34 mouse cellular contexts compared by ENCODE assay signal in genomic region chr1:135443506-135443905, GRCm38 (mm10).
"Had no signal": no experiment of that assay in that cellular context is flagged by ENCODE, and none has a peak within 500 bp of the region (broad histone marks: within the 10 kb centered on the region; RNA-seq: fewer than 3 reads in every experiment).

No protein-coding gene starts in this region.

- DNase-seq: heart, postnatal 14 days; heart, postnatal 36 days; heart, postnatal 4 days; kidney, adult 11 months; kidney, adult 18-20 months; kidney, adult 2 months; kidney, adult 8-10 months; kidney, adult 9 months; kidney, postnatal 10 days; kidney, postnatal 14 days; kidney, postnatal 25 days; kidney, postnatal 36 days; kidney, postnatal 4 days; layer of hippocampus, adult 9-11 months; layer of hippocampus, postnatal 36 days had no signal

- H3K4me1 ChIP-seq: heart, embryonic 10.5 days; heart, embryonic 13.5 days; heart, embryonic 15.5 days; hindbrain, embryonic 12.5 days; hindbrain, embryonic 13.5 days; hindbrain, embryonic 15.5 days; intestine, embryonic 15.5 days; kidney, embryonic 15.5 days had no signal

- H3K9ac ChIP-seq: heart, embryonic 13.5 days; heart, embryonic 15.5 days; hindbrain, embryonic 12.5 days; hindbrain, embryonic 13.5 days; hindbrain, embryonic 14.5 days; hindbrain, embryonic 15.5 days; intestine, embryonic 15.5 days; kidney, embryonic 15.5 days had no signal

- H3K4me3 ChIP-seq: heart, embryonic 10.5 days; heart, embryonic 13.5 days; heart, embryonic 15.5 days; hindbrain, embryonic 10.5 days; hindbrain, embryonic 12.5 days; hindbrain, embryonic 13.5 days; hindbrain, embryonic 15.5 days; intestine, embryonic 15.5 days; kidney, embryonic 15.5 days; layer of hippocampus, adult 2 months; left cerebral cortex, adult 2 months had no signal

- H3K27me3 ChIP-seq: heart, embryonic 13.5 days; heart, embryonic 15.5 days; hindbrain, embryonic 12.5 days; hindbrain, embryonic 13.5 days; hindbrain, embryonic 15.5 days; intestine, embryonic 15.5 days; kidney, embryonic 15.5 days had no signal

- H3K27ac ChIP-seq: heart, embryonic 10.5 days; heart, embryonic 13.5 days; heart, embryonic 15.5 days; hindbrain, embryonic 10.5 days; hindbrain, embryonic 12.5 days; hindbrain, embryonic 13.5 days; hindbrain, embryonic 14.5 days; hindbrain, embryonic 15.5 days; hindbrain, postnatal 0 days; intestine, embryonic 15.5 days; kidney, embryonic 15.5 days; kidney, postnatal 0 days; layer of hippocampus, adult 2 months; left cerebral cortex, adult 2 months had no signal

- H3K9me3 ChIP-seq: heart, embryonic 10.5 days; heart, embryonic 13.5 days; heart, embryonic 15.5 days; hindbrain, embryonic 10.5 days; hindbrain, embryonic 12.5 days; hindbrain, embryonic 13.5 days; hindbrain, embryonic 15.5 days; intestine, embryonic 15.5 days; kidney, embryonic 15.5 days had no signal

- H3K4me2 ChIP-seq: heart, embryonic 11.5 days; heart, embryonic 13.5 days; heart, embryonic 15.5 days; hindbrain, embryonic 12.5 days; hindbrain, embryonic 13.5 days; hindbrain, embryonic 14.5 days; hindbrain, embryonic 15.5 days; intestine, embryonic 15.5 days; kidney, embryonic 15.5 days had no signal

- ATAC-seq: hindbrain, embryonic 16.5 days; hindbrain, postnatal 0 days; inflammation-experienced regulatory T-cells, adult 6 months; intestine, embryonic 15.5 days; intestine, embryonic 16.5 days; intestine, postnatal 0 days had no signal
